Mouse (Mus musculus) duodenum, adult 2 months (tissue): ENCODE results near the gene Ccdc88b. TPM values are rescaled to one million over a fixed set of nuclear protein-coding genes. Genes with fewer than 3 reads are reported as not detected.

Experiments used
- polyA plus RNA-seq: library from polyadenylated mRNA; depleted of rRNA; stranded (reverse); fragments of >200 nt; gene quantifications from 2 replicates; pipeline ENCODE4 v1.2.3, GENCODE M21; 2012; ENCODE audit warnings: low replicate concordance; rRNA removed

The Ccdc88b gene
- 28.0 and 29.4 TPM in 2 replicates for polyA plus RNA-seq

DNA sequence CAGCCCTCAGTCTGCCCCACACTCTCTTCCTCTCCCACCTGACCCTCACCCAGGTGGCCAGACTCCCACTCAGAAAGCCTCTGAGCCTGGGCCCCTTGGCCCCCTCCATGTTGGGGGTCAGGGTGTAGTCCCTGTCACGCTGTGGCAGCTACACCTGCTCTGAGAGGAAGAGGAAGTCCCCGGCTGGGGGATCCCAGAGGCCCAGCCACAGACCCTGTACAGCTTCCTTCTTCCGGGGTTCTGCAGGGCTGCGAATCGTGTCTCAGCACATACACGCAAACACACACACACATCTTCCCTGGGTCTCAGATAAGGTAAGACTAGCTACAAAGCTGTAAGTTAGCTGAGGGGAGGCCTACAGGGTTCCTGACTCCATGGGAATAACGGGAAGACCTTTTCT is at the start of gene Ccdc88b:
Ccdc88b (minus strand) TSS at position 181 of the 400 bp plus-strand sequence.

DNA sequence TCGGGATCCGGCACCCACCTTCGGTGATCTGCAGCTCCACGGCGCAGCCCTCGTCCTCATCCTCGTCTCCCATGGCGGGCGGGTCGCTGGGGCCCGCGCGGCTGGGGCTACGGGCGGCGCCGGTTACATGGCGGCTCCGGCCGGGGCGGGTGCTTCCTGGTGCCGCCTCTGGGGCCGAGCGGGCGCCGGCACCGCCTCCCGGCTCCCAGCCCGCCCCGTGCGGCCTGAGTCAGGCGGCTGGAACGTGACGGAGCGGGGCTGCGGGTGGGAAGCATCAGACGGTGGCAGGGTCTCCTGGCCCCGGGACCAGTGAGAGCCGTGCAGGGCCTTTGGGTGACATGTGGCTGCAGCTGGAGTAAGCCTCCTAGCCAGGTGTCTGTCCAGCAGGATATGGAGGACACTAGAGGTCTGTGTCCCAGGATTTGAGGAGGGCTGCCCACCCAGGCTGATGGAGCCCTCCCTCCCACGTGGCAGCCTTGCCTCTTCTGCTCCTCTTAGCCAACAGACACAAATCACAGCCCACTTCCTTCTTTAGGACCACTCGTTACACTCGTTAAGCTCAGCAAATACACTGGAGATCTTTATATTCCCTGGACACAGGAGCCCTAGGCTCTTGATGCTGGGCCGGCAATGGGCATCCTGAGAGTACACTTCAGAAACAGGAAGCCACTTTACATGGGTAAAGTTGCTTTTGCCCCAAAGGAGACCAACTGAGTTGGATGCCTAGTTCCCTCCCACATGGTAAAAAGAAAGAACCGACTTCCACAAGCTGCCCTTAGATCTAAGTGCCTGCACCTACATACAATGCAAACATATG is 17.3 kb downstream of the Ccdc88b start, which contains the start of gene Rps6ka4:
Rps6ka4 (minus strand) TSS at position 162 of the 817 bp plus-strand sequence.

Other genes with a start within 250 kb of the Ccdc88b start
- 40.3 and 55.5 TPM in 2 replicates for gene Rps6ka4, start 17.6 kb downstream of the Ccdc88b start, polyA plus RNA-seq
- gene Trmt112, start 51.5 kb upstream of the Ccdc88b start, polyA plus RNA-seq: 47.0 and 71.7 TPM in 2 replicates
- 173 and 198 TPM in 2 replicates for gene Prdx5, start 51.9 kb upstream of the Ccdc88b start, polyA plus RNA-seq
- 295 and 547 TPM in 2 replicates for gene Esrra, start 63.6 kb upstream of the Ccdc88b start, polyA plus RNA-seq
- gene Catsperz, start 67.2 kb upstream of the Ccdc88b start, polyA plus RNA-seq: not detected in 2 replicates
- gene Kcnk4, start 76.3 kb upstream of the Ccdc88b start, polyA plus RNA-seq: not detected in 2 replicates
- 87.2 and 152 TPM in 2 replicates for gene Bad, start 83.7 kb upstream of the Ccdc88b start, polyA plus RNA-seq
- 116 and 165 TPM in 2 replicates for gene Gpr137, start 84.3 kb upstream of the Ccdc88b start, polyA plus RNA-seq
- gene Ppp1r14b, start 116.8 kb upstream of the Ccdc88b start, polyA plus RNA-seq: 114 and 131 TPM in 2 replicates
- 470 and 523 TPM in 2 replicates for gene Plcb3, start 118.3 kb upstream of the Ccdc88b start, polyA plus RNA-seq
- gene Fkbp2, start 122.3 kb upstream of the Ccdc88b start, polyA plus RNA-seq: 26.0 and 27.9 TPM in 2 replicates
- 28.2 and 41.3 TPM in 2 replicates for gene Vegfb, start 129.4 kb upstream of the Ccdc88b start, polyA plus RNA-seq
- gene Dnajc4, start 134.4 kb upstream of the Ccdc88b start, polyA plus RNA-seq: 35.7 and 47.7 TPM in 2 replicates
- gene Nudt22, start 137.9 kb upstream of the Ccdc88b start, polyA plus RNA-seq: 44.2 and 67.5 TPM in 2 replicates
- 8.4 and 10.9 TPM in 2 replicates for gene Trpt1, start 137.9 kb upstream of the Ccdc88b start, polyA plus RNA-seq
- gene Fermt3, start 161.3 kb upstream of the Ccdc88b start, polyA plus RNA-seq: 8.8 and 17.2 TPM in 2 replicates
- gene Stip1, start 181.8 kb upstream of the Ccdc88b start, polyA plus RNA-seq: 15.1 and 19.1 TPM in 2 replicates
- 39.6 and 55.8 TPM in 2 replicates for gene Macrod1, start 198.6 kb upstream of the Ccdc88b start, polyA plus RNA-seq
- 0.05 and 0.15 TPM in 2 replicates for gene Flrt1, start 247.5 kb upstream of the Ccdc88b start, polyA plus RNA-seq